Mouse (Mus musculus): Measurements from ENCODE around the gene Eif4ebp2.

Gene Eif4ebp2

DNA sequence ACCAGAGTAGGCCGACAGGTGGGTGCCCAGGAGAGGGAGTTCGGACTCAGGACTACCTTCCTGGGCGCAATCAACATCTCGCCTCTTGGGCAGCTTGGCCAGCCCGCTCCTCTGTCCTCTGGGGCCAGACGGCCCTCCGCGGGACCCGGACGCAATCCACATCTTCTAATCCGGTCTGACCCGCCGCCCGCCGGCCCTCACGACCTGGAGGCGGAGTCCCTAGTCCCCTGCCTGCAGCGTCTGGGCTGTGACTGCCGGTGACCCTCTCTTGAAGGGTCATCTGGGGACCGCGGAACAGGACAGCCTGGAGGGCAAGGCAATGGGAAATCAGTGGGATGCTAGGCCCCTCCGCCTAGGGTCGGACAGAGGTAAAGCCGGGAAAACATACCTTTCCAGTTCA, 33.3 kb downstream of the Eif4ebp2 start:
- DNase-seq (ENCODE audit: low read depth in 2 of 2, low spot score in 2 of 2), result no peak

DNA sequence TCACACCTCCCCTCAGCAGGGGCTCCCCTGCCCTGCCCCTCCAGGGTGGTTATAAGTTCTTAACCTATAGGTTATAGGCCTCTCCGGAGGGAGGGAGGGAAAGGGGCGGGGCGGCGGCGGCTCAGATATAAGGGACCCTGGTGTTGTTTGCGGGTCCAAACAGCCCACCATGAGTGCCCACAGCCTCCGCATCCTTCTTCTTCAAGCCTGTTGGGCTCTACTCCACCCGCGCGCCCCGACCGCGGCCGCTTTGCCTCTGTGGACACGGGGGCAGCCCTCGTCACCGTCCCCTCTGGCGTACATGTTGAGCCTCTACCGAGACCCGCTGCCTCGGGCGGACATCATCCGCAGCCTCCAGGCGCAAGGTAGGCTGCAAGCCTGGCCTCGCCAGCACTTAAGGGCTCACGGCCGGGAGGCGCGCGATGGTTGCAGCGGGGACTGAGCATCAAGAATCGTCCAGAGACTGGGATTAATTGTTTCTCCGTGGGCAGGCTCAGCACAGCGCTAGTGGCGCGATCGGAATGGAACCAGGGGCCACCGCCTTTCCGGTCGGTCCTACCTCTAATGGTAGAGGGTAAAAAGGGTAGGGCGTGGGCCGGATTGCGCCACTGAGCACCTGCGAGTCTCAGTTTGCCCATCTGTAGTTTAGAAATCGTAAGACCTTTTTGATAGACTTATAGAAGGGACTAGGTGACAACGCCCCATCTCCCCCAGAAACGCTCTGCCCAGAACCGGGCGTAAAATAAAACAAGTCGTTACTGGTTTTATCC, 34.1 kb downstream of the Eif4ebp2 start:
- no peak for DNase-seq (ENCODE audit: low read depth in 2 of 2, low spot score in 2 of 2)

- DNase-seq (ENCODE audit: low read depth in 2 of 2, low spot score in 2 of 2), result no peak
Measured at GRCm38 (mm10) chr10:61417672-61418071, 34.8 kb downstream of the Eif4ebp2 start, which contains the start of gene Nodal. Gene Nodal (plus strand): TSS chr10:61417972.

GRCm38 (mm10) chr10:61417046-61417445, 35.4 kb downstream of the Eif4ebp2 start:
- no peak for DNase-seq (ENCODE audit: low read depth in 2 of 2, low spot score in 2 of 2)

GRCm38 (mm10) chr10:61416561-61416960, 35.9 kb downstream of the Eif4ebp2 start:
- no peak for DNase-seq (ENCODE audit: low read depth in 2 of 2, low spot score in 2 of 2)

GRCm38 (mm10) chr10:61415890-61416289, 36.6 kb downstream of the Eif4ebp2 start:
- no peak for DNase-seq (ENCODE audit: low read depth in 2 of 2, low spot score in 2 of 2)

DNA sequence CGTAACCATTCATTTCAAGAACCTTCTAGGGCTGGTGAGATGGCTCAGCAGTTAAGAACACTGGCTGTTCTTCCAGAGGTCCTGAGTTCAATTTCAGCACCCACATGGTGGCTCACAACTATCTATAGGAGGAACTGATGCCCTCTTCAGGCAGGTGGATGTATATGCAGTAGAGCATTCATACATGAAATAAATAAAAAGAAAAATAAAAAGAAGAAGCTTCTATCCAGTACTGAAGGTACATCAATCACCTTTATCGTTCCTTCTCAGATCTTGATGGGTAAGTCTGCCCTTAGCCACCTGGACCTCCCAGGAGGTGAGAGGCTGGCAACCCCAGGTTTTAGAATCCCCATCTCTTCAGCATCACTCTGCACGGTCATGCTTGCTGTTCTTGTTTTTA, 37.2 kb downstream of the Eif4ebp2 start:
- no peak for DNase-seq (ENCODE audit: low read depth in 2 of 2, low spot score in 2 of 2)

DNA sequence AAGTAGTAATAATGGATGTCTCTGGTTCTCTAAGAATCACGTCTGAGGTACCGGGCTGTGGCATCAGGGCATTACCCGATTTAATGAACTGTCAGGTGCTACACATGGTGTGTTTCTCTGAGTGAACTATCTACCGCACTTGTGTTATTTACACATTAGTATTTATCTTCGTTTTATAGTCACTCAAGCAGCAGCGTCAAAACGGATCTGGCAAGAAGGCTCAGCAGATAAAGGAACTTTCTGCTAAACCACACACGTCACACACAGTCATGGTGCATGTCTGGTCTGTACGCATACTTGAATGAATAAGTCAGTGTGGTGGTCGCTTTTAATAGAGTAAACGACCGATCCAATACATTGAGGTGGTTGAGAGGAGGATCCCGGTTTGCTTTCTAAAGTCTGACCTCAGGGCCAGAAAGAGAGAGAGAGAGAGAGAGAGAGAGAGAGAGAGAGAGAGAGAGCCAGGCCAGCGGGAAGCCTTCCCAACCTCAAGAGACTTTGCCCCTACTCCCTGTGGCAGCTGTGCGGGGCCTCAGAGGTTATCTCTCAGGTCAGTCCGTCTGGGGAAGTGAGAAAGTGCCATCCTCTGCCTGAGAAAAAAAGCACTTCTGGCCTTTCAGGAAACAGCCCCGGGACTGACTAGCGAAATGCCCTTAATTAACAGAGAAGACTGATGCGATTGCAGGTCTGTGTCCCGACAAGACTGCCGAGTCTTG, 39.4 kb downstream of the Eif4ebp2 start:
- DNase-seq (ENCODE audit: low read depth in 2 of 2, low spot score in 2 of 2), result no peak

GRCm38 (mm10) chr10:61410193-61410592, 42.3 kb downstream of the Eif4ebp2 start:
- DNase-seq (ENCODE audit: low read depth in 2 of 2, low spot score in 2 of 2), result no peak

DNA sequence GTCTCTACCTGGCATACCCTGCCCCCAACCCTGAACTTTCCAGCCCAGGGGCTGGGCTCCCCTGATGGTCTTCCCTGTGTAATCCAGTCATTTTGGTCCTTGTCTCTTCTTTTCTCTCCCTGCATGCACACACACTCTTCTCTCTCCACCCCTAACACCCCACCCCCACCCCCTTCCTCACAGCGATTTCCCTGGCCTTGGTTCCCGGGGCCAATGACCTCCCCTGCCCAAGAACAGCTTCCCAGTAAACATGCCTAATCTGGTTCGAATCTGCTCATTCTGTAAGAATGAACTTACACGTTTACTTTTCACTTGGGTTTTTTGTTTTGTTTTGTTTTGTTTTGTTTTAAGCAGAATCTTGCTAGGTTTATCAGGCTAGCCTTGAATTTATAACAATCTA, 42.7 kb downstream of the Eif4ebp2 start:
- no peak for DNase-seq (ENCODE audit: low read depth in 2 of 2, low spot score in 2 of 2)

DNA sequence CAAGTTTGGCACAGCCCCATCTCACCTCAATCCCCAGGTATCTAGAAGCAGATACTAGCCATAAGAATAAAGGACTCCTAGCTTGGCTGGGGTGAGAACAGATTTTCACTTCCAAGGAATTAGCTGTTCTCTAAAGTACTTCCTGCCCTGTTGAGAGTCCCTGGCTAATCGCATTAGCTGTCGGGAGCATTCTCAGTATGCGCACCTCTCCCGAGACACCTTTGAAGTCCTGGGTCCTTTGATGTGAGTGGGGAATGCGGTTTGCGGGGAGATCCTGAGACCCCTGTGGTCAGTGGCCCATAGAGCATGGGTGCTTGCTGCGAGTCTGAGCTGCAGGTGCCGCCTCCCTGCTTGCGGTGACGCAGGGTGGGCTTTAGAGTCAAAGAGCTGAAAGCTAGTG, 46.5 kb downstream of the Eif4ebp2 start:
- DNase-seq (ENCODE audit: low read depth in 2 of 2, low spot score in 2 of 2), result no peak

- DNase-seq (ENCODE audit: low read depth in 2 of 2, low spot score in 2 of 2), result no peak
Measured at GRCm38 (mm10) chr10:61402911-61403310, 49.5 kb downstream of the Eif4ebp2 start.

DNA sequence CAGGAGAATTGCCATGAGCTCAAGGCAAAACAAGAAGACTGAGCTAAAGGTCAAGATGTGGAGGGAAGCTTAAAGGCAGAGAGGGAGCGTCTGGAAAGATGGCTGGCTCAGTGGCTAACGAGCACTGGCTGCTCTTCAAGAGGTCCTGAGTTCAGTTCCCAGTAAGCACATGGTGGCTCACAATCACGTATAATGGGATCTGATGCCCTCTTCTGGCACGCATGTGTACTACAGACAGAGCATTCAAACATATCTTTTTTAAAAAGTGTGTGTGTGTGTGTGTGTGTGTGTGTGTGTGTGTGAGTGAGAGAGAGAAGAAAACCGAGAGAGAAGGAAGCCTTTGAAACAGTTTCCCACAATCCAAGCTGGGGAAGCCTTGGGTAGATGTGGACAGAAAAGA, 50.0 kb downstream of the Eif4ebp2 start:
- DNase-seq (ENCODE audit: low read depth in 2 of 2, low spot score in 2 of 2), result no peak

- DNase-seq (ENCODE audit: low read depth in 2 of 2, low spot score in 2 of 2), result no peak
Measured at GRCm38 (mm10) chr10:61400407-61400806, 52.1 kb downstream of the Eif4ebp2 start.

GRCm38 (mm10) chr10:61399156-61399734, 53.2 kb downstream of the Eif4ebp2 start:
- peak; percentile 28 to 56 for DNase-seq (ENCODE audit: low read depth in 2 of 2, low spot score in 2 of 2)

DNA sequence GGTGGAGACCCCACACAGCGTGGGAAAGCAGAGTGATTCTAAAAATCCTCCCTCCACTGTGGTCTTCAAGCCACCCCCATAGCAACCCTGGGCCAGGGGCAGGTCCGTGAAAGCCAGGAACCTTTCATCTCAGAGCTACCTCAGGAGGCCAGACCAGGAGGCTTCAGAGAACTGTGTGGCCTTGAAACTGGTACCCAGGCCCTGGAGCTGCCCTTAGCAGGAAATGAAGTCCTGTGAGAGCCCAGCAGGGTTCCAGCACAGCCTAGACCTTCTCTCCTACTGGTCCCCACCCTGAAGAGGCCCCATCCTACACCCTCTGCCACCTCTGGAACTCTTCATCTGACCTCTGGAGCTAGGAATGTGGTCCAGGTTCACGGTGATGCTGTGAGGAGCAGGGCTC, 54.3 kb downstream of the Eif4ebp2 start:
- DNase-seq (ENCODE audit: low read depth in 2 of 2, low spot score in 2 of 2), result no peak

DNA sequence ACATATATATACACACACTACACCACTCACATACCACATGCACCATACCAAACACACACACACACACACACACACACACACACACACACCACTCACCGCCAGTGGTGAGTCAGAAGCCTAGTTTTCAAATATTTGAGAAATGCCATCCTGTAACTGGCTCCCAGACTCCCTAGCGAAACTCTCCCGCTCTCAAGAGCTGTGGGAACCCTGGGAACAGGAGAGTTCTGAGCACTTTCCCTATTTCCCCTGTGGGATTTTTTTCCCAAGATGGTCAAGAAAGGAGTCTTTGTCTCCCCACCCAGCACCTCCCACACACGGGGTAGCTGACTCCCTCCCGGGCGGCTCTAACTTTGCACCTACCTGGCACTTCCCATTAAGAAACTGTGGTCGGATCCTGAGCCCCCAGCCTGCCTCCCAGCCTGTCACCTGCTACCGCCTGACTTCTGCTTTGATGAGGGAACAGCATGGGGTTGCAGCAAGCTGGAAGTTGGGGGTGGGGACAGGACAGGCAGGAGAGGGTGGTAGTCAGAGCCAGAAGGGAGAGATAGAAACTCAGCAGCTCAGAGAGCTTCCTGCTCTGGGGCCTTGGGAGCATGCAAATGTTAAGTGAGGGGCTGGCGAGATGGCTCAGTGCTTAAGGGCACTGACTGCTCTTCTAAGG, 57.9 kb downstream of the Eif4ebp2 start:
- DNase-seq (ENCODE audit: low read depth in 2 of 2, low spot score in 2 of 2), result no peak

DNA sequence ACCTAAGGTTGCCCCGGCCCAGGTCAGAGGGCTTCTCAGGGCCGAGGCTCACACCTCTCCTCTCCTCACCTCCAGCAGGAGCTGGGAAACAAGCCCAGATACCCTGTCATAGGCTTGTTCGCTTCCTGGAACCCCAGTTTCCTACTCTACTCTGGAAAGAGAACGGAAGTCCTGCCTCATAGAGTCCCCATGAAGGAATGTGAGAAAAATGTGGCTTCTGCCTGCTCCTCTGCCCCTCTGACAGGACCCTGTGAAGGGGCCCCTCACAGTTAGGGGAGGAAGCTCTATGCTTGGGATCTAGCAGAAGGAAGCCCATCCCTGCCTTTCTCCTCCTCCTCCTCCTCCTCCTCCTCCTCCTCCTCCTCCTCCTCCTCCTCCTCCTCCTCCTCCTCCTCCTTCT, 59.9 kb downstream of the Eif4ebp2 start:
- DNase-seq (ENCODE audit: low read depth in 2 of 2, low spot score in 2 of 2), result no peak

DNA sequence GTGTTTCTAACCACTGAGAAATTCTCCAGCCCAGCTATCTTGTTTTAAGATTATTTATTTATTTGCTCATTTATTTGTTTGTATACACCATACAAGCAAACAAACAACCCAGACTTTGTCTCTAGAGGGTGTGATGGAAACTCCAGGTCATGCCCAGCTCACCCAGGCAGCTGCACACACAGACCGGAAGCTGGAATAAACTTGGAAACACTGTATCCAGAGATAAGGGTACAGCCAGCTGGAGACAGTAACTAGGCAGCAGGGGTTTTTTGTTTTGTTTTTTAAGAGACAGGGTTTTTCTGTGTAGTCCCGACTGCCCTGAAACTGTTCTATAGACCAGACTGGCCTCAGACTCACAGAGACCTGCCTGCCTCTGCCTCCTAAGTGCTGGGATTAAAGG, 62.3 kb downstream of the Eif4ebp2 start:
- no peak for DNase-seq (ENCODE audit: low read depth in 2 of 2, low spot score in 2 of 2)

- DNase-seq (ENCODE audit: low read depth in 2 of 2, low spot score in 2 of 2), result no peak
Measured at GRCm38 (mm10) chr10:61389020-61389419, 63.4 kb downstream of the Eif4ebp2 start.

DNA sequence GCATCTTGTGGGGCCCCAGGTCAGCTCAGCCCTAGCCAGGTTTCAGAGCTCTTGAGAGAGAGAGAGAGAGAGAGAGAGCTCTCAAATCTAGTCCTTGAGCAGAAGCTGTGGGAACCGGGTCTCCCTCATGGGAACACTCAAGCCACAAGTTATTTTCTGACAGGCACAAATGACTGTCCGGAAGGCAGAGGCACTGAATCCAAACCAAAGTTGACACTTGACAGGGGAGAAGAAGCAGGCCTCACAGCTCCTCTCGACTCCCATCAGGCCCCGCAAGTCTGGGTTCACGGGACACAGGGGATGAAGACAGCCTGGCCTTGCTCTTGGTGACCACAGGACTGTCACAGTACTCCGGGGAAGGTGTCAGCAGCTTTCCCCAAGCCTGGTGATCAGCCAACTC, 66.2 kb downstream of the Eif4ebp2 start:
- no peak for DNase-seq (ENCODE audit: low read depth in 2 of 2, low spot score in 2 of 2)

GRCm38 (mm10) chr10:61385174-61385573, 67.3 kb downstream of the Eif4ebp2 start:
- no peak for DNase-seq (ENCODE audit: low read depth in 2 of 2, low spot score in 2 of 2)
